Mouse (Mus musculus): Measurements from ENCODE around the gene Pkp3. TPM values are rescaled to one million over a fixed set of nuclear protein-coding genes. Genes with fewer than 3 reads are reported as not detected.

Pkp3 gene
- total RNA-seq, 2 experiments from 2014 or later = 0.94 to 1.5 TPM

- no peak for DNase-seq
These were observed 15.9 kb downstream of the Pkp3 start for GRCm38 (mm10) chr7:141093950-141094349.

DNA sequence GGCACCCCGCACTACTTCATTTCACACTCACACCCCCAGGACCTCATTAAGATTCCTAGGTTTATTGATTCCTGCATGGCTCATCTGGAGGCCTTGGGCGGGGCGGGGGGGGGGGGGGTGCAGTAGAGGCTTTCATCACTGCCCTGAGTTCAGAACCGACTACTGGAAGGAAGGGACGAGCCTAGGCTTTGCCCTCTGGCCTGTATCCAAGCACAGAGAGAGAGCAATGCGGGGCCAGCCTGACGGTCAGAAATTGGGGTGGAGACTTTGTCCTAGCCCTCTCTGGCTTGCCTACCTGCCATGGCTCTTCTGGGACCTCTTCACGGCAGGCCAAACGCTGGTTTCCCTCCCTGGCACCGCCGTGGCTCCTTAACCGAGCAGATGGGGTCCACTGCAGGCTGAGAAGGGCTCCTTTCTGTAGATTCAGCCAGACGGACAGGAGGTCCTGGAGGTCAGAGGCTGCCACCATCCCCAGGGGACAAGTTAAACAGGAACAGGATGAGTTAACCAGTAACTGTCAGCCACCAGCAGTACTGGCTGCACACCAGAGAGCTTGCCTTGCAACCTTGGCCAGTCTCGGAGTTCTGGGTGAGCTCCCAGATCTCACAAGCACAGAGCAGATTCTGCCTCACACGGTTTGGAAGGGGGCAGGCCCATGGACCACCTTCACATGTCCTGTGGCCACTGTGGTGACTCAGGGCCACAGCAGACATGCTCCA, 16.6 kb downstream of the Pkp3 start:
- DNase-seq = no peak

GRCm38 (mm10) chr7:141096021-141096420, 18.0 kb downstream of the Pkp3 start:
- no peak for DNase-seq

GRCm38 (mm10) chr7:141096649-141097056, 18.6 kb downstream of the Pkp3 start:
- peak; percentile 67 for DNase-seq

DNA sequence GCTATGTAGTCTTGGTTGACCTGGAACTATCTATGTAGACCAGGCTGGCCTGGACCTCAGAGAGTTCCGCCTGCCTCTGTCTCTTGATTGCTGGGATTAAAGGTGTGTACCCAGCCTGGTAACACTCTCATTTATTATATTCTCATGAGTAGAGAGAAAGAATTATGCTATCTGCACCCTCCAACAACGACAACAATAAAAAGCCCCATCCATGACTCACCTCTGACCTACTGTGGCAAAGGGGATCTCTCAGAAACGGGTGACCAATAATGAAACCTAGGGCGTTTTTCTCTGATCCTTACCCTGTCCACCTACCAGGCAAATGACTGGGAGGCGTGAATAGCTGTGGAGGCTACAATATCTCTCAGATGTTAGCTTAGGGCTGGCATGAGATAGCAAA, 19.2 kb downstream of the Pkp3 start:
- no peak for DNase-seq

DNA sequence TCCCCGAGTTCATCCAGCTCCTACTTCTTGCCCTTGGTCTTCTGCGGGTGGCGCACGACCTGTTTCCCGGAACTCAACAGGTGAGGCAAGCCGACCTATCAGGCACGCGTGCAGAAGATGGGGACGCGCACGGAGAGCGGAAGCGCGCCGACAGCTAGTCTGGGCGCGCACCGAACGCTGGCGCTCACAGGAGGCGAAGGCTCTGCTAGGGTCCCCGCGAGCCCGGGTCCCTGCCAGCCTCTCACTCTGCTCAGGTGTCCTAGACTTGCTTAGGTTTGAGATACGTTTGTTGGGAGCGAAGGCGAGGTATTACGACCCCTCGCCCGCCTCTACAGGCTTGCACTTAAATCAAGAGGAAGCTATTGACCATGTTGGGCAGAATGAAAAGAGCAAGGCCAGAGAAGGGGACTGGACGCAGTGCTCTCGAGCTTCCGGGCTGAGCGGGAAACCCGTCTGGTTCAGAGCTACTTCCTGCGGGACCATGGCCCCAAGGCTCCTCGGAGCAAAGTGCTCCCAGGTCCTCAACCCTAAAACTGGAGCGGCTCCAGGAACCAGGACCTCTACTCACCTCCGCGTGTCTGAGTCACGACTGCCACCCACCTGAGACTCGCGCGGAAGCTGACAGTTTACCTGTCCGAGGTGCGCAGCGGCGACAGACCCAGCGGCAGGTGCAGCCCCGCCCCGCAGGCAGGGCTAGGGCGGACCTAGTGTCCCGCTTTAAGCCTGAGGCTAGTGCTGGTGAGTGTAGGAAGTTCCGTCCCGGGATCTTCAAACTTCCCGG, 22.1 kb downstream of the Pkp3 start, which contains the start of gene Sigirr:
Sigirr (minus strand) TSS at position 662 of the 781 bp plus-strand sequence.
- DNase-seq = peak; percentile 32

- DNase-seq = no peak
These were observed 25.1 kb downstream of the Pkp3 start for GRCm38 (mm10) chr7:141103161-141103560.

GRCm38 (mm10) chr7:141115874-141116273, 37.9 kb downstream of the Pkp3 start:
- no peak for DNase-seq

DNA sequence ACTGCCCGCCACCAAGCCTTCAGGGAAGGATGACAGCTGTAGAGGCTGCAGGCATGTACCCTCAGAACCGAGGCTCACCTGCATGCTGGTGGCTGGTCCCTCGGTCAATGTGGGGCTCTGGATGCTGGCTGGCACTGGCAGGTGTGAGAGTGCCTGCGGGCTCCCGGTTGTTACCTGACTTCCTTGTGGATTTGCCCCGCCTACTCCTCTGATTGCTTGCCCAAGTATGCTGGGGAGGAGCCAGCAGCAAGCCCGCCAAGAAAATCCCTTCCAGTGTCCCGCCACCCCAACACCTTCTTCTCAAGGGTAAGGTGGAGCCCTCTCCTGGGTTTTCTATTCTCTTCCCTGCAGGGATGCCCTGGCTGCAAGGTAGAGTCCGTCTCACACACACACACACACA, 39.6 kb downstream of the Pkp3 start, which contains the start of gene Ano9:
Ano9 (minus strand) TSS at position 171 of the 400 bp plus-strand sequence.
- DNase-seq = no peak

DNA sequence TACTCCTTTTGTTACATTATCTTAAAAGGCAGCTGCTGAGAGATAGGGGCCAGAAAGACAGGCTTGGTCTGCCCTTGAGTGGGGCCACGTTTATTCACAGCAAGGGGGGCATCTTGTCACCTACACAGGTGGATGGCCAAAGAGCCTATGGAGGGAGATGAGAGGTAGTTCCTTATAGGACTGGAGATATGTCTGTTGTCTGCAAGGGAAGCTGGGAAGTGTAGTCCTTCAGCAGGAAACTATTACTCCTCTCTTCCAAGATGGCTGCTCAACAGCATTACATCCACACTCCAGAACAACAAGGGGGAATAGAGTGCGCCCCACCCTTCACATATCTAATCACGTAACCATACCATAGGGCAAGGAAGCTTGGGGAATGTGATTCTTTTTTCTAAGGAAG, 41.5 kb downstream of the Pkp3 start:
- no peak for DNase-seq

- no peak for DNase-seq
These were observed 42.6 kb downstream of the Pkp3 start for GRCm38 (mm10) chr7:141120605-141121004.

- DNase-seq = peak; percentile 61
These were observed 43.1 kb downstream of the Pkp3 start for GRCm38 (mm10) chr7:141121051-141121531.

- DNase-seq = peak; percentile 55
These were observed 44.2 kb downstream of the Pkp3 start, which contains the start of gene Ptdss2 for GRCm38 (mm10) chr7:141122245-141122644. Gene Ptdss2, plus strand, starts transcription at chr7:141122382.

- DNase-seq = peak; percentile 96
These were observed 44.9 kb downstream of the Pkp3 start for GRCm38 (mm10) chr7:141122689-141123516.

GRCm38 (mm10) chr7:141123517-141123856, 45.5 kb downstream of the Pkp3 start:
- DNase-seq = no peak

- peak; percentile 94 for DNase-seq
These were observed 53.2 kb downstream of the Pkp3 start for GRCm38 (mm10) chr7:141131024-141131820.

- DNase-seq = no peak
These were observed 54.1 kb downstream of the Pkp3 start for GRCm38 (mm10) chr7:141131904-141132755.
